Mouse (Mus musculus) forelimb bud, embryonic 11.5 days (tissue): ENCODE measurements around the gene Tmem198.
A peak's percentile ranks its signal among the peaks of the same experiment; 100 is the strongest.

Experiments used
- DNase-seq: peaks from one replicate; pipeline ENCODE4 v3.0.0-alpha.2; 2012; ENCODE audit warnings: low read depth, low spot score

Tmem198 gene

GRCm38 (mm10) chr1:75517984-75518383 is 38.7 kb downstream of the Tmem198 start:
- DNase-seq: peak; percentile 16

- DNase-seq: no peak
Measured at GRCm38 (mm10) chr1:75518427-75518826, 39.1 kb downstream of the Tmem198 start.

DNA sequence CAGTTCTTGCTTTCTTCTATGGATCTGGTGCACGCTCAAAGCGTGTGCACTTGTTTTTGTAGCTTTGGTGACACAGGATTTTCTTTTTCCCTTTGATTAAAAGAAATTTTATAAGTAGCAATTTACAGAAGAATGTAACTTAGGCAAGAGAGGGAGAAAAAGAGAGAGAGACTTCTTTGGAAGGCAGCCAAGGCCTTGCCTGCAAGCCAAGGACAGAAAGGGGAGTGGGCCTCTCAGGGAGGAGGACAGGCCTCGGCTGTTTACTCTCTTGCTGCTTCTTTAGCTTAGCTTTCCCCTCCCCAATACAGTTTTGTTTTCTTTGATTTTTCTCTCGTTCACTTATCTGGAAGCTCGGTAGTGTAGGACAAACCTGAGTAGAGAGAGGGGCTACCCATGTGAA is 40.2 kb downstream of the Tmem198 start:
- DNase-seq: no peak

GRCm38 (mm10) chr1:75521321-75522031 is 42.1 kb downstream of the Tmem198 start, which contains the start of gene Stk11ip:
Gene Stk11ip, plus strand, starts transcription at chr1:75521529.
- DNase-seq: peak; percentile 94

GRCm38 (mm10) chr1:75524679-75525078 is 45.3 kb downstream of the Tmem198 start:
- no peak for DNase-seq

DNA sequence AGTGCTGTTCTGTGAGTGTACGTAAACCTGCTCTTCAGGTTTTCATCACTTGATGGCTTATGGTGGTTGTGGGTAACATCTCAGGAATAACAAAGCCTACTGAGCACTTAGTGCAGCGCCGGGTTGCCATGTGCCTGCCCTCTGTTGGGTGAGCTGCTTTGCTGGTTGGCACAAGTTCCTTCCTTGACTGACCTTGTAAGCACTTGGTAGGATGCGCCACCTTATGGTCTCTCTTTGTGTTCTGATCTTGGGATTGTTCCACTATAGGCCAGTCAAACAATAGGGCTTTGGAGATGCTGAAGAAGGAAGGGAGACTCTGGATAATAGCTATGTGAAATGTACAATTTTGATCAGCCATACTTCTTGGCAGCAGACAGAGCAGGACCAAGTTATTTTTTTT is 51.2 kb downstream of the Tmem198 start:
- DNase-seq: no peak

DNA sequence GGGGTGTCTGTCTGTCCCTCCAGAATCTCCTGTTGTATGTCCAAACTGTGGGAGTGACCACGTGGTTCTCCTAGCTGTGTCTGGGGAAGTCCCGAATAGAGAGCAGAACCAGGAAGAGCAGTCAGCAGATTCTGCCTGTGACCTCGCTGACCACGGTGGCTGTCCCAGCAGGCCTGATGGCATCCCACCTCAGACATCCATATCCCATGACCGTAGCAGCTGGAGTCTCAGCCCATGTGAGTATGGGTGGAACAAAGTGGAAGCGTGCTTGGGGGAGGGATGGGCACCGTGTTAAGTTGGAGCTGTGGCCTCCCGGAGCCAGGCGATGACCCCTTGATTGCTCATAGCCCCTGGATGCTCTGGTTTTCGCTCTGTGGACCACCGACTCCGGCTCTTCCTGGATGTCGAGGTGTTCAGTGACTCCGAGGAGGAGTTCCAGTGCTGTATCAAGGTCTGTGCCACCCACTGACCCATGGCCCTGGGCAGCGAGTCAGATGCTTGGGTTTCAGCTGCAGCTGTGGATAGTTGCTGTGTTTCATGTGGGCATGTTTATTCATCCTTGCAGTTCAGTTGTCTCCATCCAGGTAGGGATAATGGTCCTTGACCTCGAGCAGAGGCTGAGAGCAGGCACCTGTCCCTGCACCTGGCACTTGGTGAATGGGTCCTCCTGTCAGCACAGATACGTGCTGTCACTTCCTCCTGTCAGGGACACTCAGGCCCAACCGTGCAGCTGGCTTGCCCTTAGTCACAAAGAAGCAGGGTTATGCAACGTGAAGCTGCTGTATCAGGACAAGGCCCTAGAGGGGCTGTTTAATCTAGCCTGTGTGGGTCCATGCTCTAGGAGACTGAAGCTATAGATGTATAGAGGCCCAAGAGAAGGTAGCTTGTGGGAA is 53.2 kb downstream of the Tmem198 start:
- DNase-seq: no peak

GRCm38 (mm10) chr1:75533325-75534252 is 54.3 kb downstream of the Tmem198 start:
- DNase-seq: no peak
